Mouse (Mus musculus) c-Kit-positive CD71-negative TER-119-negative erythroid progenitor cells, embryonic 14.5 days (primary cell): Measurements from ENCODE around the gene Pigyl.
"Not testable (repeated sequence)": the region's sequence is repeated elsewhere in the genome, so short reads cannot be mapped to it uniquely, and the experiment has no call there.

ENCODE experiments used
- DNase-seq: peaks from one replicate; pipeline ENCODE4 v3.0.0-alpha.2; 2013; ENCODE audit warnings: low read depth

Gene Pigyl

GRCm38 (mm10) chr9:22138480-22138879 lies 18.2 kb upstream of the Pigyl start:
- no peak for DNase-seq

DNA sequence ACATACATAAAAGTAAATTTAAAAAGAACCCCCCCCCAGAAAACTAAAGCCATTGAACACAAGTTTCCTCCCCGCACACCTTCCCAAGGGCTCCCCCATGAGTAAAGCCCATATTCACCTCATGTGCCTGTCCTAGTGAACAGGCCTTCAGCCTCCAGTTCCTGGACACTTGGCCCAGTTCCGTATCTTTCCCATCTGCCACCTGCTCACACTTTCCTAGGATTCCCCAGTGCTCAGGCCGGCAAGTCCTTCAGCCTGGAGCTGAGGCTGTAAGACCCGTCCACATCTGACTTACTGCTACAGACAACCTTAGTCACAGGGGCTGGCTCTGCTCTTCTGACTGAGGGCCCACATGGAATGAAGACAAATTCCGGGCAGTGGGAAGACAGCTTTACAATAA lies 16.9 kb upstream of the Pigyl start:
- DNase-seq, result no peak

DNA sequence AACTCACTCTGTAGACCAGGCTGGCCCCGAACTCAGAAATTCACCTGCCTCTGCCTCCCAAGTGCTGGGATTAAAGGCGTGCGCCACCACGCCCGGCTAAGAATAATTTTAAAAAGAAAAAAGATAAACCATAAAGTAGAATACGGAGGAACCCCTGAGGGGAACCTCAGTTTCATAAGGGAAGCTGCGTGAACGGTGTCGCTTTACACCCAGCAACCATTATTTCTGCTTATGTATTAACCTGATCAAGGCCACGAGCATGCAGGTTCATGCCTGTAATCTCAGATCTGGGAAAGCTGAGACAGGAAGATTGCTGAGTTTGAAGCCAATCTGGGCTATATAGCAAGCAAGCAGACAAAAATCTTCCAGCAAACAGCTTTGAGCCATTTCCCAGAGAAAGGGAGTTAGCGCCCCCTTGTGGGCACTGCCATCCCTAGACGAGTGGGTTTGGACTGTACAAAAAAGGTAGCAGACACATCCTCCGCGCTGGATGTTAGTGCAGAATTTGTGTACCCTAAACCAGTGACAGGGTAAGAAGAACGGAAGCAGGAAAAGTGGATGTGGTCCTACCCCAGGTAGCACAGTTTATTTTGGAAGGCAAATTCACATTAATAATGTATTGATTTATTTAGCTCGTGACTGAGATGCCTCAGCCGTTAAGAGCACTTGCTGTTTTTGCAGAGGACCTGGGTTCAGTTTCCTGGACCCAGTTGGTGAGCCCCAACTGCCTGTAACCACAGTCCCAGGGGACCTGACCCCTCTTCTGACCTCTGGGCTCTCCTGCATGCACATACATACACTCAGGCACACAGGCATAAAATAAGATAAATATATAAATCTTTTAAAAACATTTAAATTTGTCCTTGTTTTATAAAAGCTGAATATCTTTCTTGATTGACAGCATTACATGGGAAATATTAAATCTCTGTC lies 13.3 kb upstream of the Pigyl start:
- peak; percentile 90 for DNase-seq

- no peak for DNase-seq
Observed at GRCm38 (mm10) chr9:22144304-22144965, 12.2 kb upstream of the Pigyl start.

GRCm38 (mm10) chr9:22149426-22150248 lies 7.0 kb upstream of the Pigyl start:
- no peak for DNase-seq

DNA sequence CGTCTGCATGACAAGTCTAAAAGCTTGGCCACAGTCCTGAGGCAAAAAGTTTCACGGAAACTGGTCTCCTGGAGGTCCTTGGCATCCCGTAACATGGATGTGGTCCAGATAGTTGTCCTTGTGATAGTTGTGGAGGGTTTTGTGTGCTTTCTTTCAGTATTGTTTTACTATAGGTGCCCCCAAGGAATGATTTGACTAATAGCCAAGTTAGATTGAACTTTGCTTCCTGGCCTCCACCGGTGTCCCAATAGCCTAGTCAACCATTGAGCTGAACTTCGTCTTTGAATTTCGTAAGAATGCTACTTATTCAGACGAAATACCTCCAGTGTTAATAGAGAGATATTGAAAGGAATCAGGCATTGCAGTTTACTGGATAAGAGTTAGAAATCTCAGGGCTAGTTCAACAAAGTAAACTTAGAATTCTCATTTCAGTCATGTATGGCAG lies 6.4 kb upstream of the Pigyl start:
- DNase-seq, result not testable (repeated sequence)

DNA sequence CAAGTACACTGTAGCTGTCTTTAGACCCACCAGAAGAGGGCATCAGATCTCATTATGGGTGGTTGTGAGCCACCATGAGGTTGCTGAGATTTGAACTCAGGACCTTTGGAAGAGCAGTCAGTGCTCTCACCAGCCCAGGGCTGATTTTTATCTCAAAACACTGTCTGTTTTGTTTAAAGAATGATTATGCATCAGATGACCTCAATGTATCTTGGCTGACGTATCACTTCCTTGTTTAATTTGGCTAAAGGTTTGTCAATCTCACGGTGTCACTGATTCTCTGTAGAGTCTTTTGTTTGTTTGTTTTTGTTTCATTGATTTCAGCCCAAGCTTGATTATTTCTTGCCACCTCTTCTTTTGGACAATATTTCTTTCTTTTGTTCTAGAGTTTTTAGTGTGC lies 5.7 kb upstream of the Pigyl start:
- DNase-seq, result no peak

GRCm38 (mm10) chr9:22153810-22154209 lies 2.8 kb upstream of the Pigyl start:
- DNase-seq, result no peak

GRCm38 (mm10) chr9:22155614-22156013 lies 1.0 kb upstream of the Pigyl start:
- DNase-seq, result peak; percentile 81

DNA sequence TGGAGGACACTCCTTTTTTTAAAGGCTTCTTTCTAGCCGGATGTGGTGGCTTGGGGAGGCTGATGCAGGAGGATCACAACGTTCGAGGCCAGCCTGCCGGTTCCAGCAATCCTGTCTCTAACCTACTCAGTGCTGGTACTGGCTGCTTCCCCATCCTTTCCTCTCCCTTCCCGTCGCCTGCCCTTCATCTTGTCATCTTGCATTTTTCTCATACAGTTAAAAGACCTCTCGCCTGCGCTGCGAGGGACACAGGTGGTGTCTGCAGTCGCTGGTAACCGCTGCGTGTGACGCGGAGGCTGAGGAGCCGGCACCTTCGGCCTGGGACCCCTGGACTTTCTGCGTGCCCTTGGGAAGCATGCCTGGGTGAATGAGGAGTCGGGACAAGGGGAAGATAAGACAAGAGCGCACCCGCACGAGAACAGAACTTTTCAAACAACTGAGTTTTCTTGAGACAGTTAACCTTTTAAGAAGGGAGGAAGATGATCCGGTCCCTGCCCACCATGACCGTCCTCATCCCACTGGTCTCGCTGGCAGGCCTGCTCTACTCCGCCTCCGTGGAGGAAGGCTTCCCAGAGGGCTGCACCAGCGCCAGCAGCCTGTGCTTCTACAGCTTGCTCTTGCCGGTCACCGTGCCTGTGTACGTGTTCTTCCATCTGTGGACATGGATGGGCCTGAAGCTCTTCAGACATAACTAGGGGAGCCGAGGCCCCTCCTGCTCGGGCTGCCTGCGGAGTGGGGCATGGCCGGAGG lies 1.0 kb downstream of the Pigyl start:
- DNase-seq, result no peak

DNA sequence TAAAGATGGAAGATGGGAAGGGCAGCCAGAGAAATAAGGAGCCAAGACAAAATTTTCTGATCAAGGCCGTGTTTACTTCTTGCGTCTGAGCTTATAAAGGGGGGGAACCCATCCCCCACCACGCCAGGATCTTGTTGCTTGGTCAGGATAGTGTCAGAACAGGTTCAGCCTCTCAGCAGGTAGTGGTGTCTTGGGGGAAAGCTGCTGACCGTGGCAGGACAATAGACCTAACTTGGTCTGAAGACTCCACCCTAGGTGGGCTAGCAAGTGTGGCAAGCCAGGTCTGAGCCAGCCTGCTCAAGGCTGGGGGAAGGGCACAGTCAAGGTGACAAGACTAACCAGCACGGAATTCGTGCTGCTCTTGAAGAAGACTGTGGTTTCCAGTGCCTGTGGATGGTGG lies 4.7 kb downstream of the Pigyl start:
- no peak for DNase-seq

- DNase-seq, result no peak
Observed at GRCm38 (mm10) chr9:22162305-22162704, 5.7 kb downstream of the Pigyl start.

GRCm38 (mm10) chr9:22162912-22163311 lies 6.3 kb downstream of the Pigyl start:
- DNase-seq, result no peak

GRCm38 (mm10) chr9:22164711-22165668 lies 8.3 kb downstream of the Pigyl start:
- DNase-seq, result no peak

DNA sequence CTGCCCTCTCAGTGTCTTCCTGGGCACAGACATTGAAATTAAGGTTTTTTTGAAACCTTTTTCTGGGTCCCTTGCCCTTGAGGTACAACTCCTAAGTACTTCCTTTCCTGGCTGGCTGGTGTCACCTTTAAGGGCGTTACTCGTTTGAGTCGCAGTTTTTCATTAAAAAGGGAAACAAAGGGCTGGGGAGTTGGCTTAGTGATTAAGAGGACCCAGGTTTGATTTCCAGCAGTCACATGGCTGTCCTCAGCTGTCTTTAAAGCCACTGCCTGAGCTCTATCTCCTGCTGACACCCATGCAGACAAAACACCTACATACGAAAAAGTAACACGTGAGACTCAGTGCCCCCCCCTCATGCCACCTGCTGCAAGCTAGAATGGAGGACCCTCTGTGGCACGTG lies 9.3 kb downstream of the Pigyl start:
- no peak for DNase-seq

GRCm38 (mm10) chr9:22166686-22167085 lies 10.0 kb downstream of the Pigyl start:
- DNase-seq, result no peak

DNA sequence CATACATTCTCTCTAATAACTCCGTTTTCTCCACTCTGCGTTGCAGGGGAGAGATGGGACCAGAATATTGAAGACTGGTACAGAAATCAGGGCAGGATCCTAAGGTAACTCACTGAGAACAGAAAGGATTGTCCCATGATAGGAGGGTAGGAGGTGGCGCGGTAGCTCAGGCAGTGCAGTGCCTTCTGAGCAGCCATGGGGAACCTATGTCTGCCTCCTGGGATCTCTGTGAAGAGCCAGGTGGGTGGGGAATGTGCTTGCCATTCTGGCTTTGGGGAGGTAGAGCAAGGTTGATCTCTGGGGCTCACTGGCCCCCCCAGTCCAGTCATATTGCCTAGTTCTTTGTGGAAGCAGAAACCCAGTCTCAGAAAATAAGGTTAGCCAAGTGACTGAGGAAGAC lies 11.1 kb downstream of the Pigyl start:
- DNase-seq, result no peak

DNA sequence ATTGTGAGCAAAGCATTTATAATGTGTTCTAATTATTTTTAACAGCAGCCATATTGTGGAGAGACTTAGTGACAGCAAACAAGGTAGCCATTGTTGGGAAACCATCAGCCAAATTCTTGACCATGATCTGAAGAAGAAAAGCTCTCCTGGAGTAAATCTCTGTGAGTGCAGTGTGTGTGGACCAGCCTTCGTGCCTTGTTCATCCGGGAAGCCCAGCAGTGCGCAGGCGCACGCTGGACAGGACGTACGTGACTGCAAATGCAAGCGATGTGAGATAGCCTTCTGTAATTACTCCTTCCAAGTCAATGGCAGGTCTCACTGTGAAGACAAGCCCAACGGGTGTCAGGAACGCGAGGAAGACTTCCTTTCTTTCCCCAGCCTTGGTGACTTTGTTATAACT lies 12.7 kb downstream of the Pigyl start:
- no peak for DNase-seq

DNA sequence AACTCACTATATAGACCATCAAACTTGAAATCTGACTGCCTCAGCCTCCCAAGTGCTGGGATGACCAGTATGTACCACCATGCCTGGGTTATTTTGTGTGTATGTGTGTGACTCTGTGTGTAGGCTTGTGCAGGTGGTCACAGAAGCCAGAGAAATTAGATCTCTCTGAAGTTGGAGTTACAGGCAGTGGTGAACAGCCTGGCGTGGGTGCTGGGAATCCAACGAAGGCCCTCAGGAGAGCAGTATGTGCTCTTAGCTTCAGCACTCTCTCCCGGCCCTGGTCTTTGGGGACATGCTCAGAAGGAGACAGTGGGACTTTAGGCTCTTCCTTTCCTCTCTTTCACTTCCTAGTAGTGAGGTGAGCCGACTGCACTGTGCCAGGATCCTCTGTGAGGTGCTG lies 15.7 kb downstream of the Pigyl start:
- DNase-seq, result no peak

DNA sequence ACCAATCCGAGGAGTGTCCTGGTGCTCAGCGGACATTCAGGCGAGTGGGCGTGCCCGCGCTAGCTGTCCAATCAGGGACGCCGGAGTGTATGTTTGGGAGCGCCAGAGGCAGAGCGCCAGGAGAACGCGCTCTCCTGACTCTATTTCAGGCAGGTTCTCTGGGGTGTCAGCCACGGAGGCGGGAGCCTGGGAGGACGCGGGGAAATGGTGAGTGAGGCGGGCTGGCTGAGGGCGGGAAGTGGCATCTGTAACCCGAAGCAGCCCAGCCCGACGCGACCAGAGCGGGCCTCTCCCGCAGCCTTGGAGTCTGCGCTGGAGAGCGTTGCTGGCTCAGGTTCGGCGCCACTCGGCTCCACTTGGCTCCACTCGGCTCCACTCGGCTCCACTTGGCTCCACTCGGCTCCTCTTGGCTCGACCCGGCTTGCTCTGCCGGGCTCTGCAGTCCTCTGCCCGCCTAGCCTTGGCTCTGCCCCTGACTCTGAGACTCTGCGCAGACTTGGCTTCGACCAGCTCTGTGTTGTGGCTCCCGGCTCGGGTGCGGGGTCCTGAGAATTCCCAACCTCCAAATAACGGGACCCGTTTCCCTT lies 31.5 kb downstream of the Pigyl start, which contains the start of gene Zfp872:
Gene Zfp872, plus strand, starts transcription at position 66 of the 587 bp plus-strand sequence.
- DNase-seq, result no peak
